Mouse (Mus musculus) forebrain, embryonic 12.5 days (tissue): Measurements from ENCODE around the gene Slc25a13. TPM values are rescaled to one million over a fixed set of nuclear protein-coding genes. Genes with fewer than 3 reads are reported as not detected.

Experiments used
- ATAC-seq: fragments of 200-750 bp; cut with Nextera tagmentation; 2 replicates; pipeline ENCODE4 v1.8.0; 2017; ENCODE audit warnings: moderate TSS enrichment; ENCODE audit not compliant: low FRiP score
- H3K27ac ChIP-seq: fragments of 300-500 bp; sonication (generic); 2 replicates; pipeline ENCODE4 v1.5.1; 2016; ENCODE audit warnings: mild to moderate bottlenecking
- H3K27me3 ChIP-seq: fragments of 300-500 bp; sonication (generic); 2 replicates; pipeline ENCODE4 v1.6.1; 2016; ENCODE audit warnings: mild to moderate bottlenecking
- H3K36me3 ChIP-seq: fragments of 300-500 bp; sonication (generic); replicated peaks from 2 replicates; pipeline ENCODE4 v1.6.1; 2016; ENCODE audit warnings: mild to moderate bottlenecking
- H3K4me1 ChIP-seq: fragments of 300-500 bp; sonication (generic); 2 replicates; pipeline ENCODE4 v1.6.1; 2016
- H3K4me2 ChIP-seq: fragments of 300-500 bp; sonication (generic); 2 replicates; pipeline ENCODE4 v1.6.1; 2016; ENCODE audit warnings: mild to moderate bottlenecking, moderate library complexity
- H3K4me3 ChIP-seq: fragments of 300-500 bp; sonication (generic); replicated peaks from 2 replicates; pipeline ENCODE4 v1.5.1; 2016; ENCODE audit warnings: mild to moderate bottlenecking
- H3K9ac ChIP-seq: fragments of 300-500 bp; sonication (generic); 2 replicates; pipeline ENCODE4 v1.6.1; 2016; ENCODE audit warnings: mild to moderate bottlenecking
- H3K9me3 ChIP-seq: fragments of 300-500 bp; sonication (generic); 2 replicates; pipeline ENCODE4 v1.6.1; 2016
- WGBS: fragments of 180-500 bp; shearing (Covaris S2); methylation state at CpG from one replicate; pipeline ENCODE4 v1.1.7; 2016; 5-methylcytosine and 5-hydroxymethylcytosine counted together
- polyA plus RNA-seq: library from polyadenylated mRNA; unstranded; fragments of >200 nt; fragmentation: Nextera tagmentation; extraction: Ambion mirVana; gene quantifications from 2 replicates; pipeline ENCODE4 v1.2.1, GENCODE M21; 2016

Gene Slc25a13
- polyA plus RNA-seq, 1 experiment from 2014 or later: 23.6 TPM

DNA sequence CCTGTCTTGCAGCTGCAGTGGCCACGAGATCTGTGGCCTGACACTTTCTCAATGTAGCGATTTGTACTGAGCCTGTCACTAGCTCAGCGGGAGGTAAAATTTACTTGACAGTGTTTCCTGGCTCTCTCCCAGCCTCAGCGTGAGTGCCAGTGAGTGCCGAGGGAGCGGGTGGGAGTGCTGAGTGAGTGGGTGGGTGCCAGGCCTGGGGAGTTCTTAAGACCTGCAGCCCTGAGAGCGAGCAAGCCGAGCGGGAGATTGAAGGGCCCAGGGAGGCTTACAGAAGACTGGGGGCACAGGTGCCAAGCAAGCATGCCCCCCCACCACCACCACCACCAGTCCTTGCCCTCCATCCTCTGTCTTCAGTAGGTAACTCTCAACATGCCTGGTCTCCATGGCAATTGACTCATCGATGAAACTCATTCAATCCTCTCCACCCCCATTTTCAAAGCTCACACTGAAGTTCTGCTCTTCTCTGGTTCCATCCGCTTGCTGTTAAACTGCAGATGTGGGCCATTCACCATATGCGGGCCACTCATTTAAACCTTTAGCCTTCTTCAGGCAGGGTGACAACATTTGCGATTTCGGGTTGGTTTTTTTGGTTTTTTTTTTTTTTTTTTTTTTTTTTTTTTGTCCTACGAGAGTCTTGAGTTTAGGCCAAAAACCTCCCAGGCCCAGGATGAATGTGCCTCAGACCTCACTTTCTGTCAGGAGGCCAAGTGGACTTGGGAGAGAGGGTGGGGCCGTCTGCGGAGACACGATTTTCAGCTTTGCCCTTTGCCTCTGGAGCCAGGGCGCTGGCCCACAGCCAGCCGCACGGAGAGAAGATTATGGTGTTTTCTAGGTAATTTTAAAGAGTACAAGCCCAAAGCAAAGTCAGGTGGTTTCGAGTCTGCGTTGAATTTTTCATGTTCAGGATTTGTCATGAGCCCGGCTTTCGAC, 224.9 kb downstream of the Slc25a13 start:
- Histone ChIP-seq H3K4me2 (no peak overlapping the region), H3K27ac (no peak overlapping the region), H3K4me3 (no peak overlapping the region), H3K4me1 (peaks cover 18% of the 10 kb centered on the region), H3K9me3 (no peaks in the 10 kb centered on the region), H3K36me3 (no peaks in the 10 kb centered on the region), H3K9ac (0 out of 2 replicates have a peak overlapping the region, but pooled peaks have one; percentile 12), H3K27me3 (no peaks in the 10 kb centered on the region)
- ATAC-seq: peak; percentile 71; the same call in 1 of the 2 replicates
- WGBS: 50% methylated on average over 25 of the region's 25 CpGs

DNA sequence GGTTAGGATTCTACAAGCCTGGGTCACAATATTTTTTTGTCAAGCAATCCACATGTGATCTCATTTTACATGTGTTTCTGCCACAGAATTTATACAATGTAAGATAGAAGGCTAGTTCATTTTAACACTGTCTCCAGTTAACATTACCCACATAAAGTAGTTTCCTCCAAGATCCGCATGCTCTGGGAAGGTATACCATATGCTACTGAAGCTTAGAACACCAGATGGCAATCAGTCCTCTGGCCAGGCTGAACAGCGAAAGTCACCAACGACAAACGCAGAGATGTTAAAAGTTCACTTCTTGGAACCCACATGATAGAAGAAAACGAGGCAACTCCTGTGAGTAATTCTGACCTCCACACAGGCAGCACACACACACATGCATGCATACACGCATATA, 225.7 kb downstream of the Slc25a13 start:
- peaks cover 18% of the 10 kb centered on the region for H3K4me1 ChIP-seq
- no peak for ATAC-seq
- H3K9ac ChIP-seq: no peak overlapping the region
- no peaks in the 10 kb centered on the region for H3K9me3 ChIP-seq
- no peak overlapping the region for H3K4me3 ChIP-seq
- no peak overlapping the region for H3K4me2 ChIP-seq
- WGBS: 76% methylated on average over 6 of the region's 6 CpGs
- H3K36me3 ChIP-seq: no peaks in the 10 kb centered on the region
- no peaks in the 10 kb centered on the region for H3K27me3 ChIP-seq
- H3K27ac ChIP-seq: no peak overlapping the region
